Mouse (Mus musculus) naive thymus-derived CD4-positive, alpha-beta T cell, adult 2 months (primary cell): ENCODE results near the gene Ddx24.
A peak's percentile ranks its signal among the peaks of the same experiment; 100 is the strongest.
"Not testable (repeated sequence)": the region's sequence is repeated elsewhere in the genome, so short reads cannot be mapped to it uniquely, and the experiment has no call there.

Source experiments
- DNase-seq: peaks from one replicate; pipeline ENCODE4 v3.0.0-alpha.2; 2011; ENCODE audit warnings: low read depth

The Ddx24 gene

DNA sequence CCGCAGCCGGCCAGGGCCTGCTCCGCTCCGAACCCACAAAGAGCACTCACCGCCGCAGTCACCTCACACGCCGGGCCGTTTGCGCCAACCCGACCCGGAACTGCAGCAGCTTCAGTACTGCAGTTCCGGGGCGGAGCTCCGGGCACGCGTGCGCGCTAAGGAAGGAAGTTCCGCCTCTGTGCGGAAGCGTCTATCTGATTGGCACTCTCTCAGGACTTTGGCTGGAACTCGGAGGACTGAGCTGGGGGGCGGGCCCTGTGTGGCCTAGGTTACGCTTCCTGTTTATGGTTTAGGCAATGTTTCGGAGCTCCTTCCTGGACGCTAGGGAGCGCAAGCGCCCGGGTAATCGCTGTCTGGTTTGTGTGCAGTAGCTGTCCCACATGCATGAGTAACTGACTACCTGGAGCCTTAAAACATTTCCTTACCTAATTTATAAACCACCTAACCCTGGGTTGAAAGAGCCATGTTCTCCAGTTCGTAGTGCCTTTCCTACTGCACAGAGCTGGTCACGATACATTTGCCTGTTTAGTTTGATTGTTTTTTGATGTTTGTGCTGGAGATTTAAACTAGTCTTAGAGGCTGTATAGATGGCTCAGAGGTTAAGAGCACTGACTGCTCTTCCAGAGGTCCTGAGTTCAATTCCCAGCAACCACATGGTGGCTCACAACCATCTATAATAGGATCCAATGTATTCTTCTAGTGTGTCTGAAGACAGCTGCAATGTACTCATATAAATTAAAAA is at the start of gene Ddx24:
Ddx24 (minus strand) TSS at position 102 of the 742 bp plus-strand sequence.
- DNase-seq = peak; percentile 99

DNA sequence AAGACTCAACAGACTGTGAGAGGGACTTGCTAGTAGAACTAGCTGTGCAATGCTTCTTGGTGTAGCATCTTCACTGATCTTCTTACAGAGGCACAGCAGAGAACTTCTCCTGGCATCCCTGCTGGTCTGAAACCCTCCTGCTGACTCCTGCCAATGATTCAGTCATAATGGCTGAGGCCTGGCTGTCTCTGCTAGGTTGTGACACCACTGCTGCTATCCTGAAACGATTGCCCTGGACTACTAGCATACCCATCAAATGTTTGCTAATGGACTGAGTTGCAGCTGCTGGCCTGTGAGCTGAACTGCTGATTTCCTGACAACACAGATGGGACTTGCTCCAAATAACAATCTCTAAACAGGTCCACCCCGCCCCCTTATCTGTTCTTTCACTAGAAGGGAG is 48.9 kb upstream of the Ddx24 start:
- DNase-seq = no peak

DNA sequence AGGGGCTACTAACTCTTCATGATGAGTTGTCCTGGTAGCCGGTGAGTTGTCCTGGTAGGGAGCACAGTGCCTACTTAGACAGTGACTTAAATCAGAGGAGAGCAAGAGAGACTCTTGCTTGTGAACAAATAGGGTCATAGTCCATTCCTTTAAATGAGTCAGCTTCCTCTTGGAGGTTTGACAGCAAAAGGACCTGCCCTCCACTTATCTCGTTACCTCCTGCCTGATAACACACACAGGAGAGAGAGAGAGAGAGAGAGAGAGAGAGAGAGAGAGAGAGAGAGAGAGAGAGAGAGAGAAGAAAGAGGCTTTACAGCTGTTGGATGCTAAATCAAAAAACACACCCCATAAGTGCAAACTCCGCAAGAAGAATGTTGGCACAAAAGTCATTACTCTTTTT is 31.5 kb upstream of the Ddx24 start, which contains the start of gene Ifi27l2b:
Ifi27l2b (minus strand) TSS at position 84 of the 400 bp plus-strand sequence.
- no peak for DNase-seq

GRCm38 (mm10) chr12:103456727-103457126 is 31.1 kb upstream of the Ddx24 start:
- not testable (repeated sequence) for DNase-seq

DNA sequence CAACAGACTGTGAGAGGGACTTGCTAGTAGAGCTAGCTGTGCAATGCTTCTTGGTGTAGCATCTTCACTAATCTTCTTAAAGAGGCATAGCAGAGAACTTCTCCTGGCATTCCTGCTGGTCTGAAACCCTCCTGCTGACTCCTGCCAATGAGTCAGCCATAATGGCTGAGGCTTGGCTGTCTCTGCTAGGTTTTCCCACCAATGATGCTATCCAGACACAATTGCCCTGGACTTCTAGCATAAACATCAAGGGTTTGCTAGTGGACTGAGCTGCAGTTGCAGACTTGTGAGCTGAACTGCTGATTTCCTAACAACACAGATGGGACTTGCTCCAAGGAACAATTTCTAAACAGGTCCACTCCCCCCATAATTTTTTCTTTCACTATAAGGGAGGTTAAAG is 27.7 kb upstream of the Ddx24 start:
- no peak for DNase-seq

- DNase-seq = no peak
Measured at GRCm38 (mm10) chr12:103445060-103445459, 19.4 kb upstream of the Ddx24 start.

DNA sequence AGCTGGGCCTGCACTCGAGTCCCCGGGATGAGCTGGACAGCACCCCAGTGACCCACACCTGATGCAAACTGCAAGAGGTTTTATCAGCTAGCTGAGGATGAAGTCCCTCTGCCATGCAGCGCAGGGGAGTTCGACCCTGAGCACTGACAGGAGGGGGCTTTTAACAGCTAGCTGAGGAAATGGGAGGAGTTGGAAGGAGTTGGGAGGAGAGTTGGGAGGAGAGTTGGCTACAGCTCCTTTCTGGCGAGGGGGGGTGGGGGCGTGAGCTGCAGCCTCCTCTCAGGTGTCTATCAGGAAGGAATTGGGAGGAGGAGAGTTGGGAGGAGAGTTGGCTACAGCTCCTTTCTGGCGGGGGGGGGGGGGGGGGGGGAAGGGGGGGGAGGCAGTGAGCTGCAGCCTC is 18.6 kb upstream of the Ddx24 start:
- DNase-seq = not testable (repeated sequence)

GRCm38 (mm10) chr12:103443524-103443923 is 17.9 kb upstream of the Ddx24 start, which contains the start of gene Ifi27l2a:
Gene Ifi27l2a, minus strand, starts transcription at chr12:103443680.
- DNase-seq = peak; percentile 80

DNA sequence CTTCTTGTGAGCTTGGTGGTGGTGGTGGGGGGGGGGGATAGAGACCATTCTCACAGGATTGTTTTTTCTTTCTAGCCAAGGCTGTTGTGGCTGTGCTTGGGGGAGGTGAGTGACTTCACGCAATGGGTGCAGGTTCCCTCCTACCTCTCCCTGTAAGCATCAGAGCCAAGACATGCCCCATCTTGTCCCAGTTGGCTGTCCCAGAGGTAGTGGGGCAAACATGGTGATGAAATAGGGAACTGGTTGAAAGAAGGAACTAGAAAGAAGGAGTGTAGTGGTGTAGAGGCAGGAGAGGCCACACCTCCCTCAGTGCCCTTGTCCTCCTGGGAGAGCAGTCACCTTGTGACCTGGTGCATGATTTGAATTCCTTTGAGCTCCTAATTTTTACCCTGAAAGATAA is 12.0 kb upstream of the Ddx24 start:
- no peak for DNase-seq

DNA sequence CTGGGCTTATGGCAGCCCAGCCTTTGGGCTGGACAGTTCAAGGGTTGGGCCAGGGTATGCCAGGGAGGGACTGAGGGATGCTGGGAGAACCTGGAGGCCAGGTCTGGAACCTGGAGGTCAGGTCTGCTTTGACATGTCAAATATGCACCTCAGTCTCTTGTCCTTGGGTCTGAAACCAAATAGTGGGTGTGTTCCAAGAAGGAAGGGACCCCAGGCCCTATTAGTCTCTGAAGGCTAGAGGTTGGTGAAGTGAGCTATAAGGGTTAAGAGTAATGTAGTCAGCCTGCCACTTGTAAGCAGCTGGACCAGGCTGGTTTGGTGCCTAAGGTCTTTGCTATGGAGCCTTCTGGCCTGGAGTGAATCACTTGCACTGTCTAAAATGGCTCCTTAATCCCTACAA is 9.2 kb upstream of the Ddx24 start:
- peak; percentile 34 for DNase-seq

GRCm38 (mm10) chr12:103433986-103434731 is 8.5 kb upstream of the Ddx24 start, which contains the start of gene Ifi27:
Gene Ifi27, plus strand, starts transcription at chr12:103434211.
- peak; percentile 90 for DNase-seq

DNA sequence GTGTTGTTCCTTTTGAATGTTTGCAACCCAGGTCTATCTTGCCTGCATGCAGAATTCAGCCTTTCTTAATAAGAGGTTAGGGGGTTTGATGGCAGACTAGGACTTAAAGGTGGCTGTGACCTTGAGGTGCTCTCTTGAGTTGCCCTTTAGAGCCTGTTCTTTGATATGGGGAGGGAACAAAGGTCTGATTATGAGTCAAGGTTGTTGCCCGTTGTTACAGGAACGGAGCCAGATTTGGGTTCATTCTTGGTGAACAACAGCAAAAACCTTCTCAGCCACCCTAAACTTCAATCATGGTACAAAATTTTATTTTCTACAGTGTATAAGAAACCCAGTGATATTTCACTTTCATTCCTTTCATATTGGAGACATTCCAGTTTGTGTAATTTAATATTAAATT is 7.8 kb upstream of the Ddx24 start:
- DNase-seq = peak; percentile 38

DNA sequence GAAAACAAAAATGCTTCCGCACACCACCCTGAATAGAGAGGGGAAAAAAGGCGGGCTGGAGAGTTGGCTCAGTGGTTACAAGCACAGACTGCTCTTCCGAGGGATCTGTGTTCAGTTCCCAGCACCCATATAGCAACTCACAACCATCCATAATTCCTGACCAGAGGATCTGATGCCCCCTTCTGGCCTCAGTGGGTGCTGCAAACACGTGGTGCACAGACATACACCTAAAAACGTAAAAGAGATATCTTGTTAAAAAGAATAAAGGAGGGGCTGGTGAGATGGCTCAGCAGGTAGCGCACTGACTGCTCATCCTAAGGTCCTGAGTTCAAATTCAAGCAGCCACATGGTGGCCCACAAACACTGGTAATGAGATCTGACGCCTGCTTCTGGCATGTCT is 1.1 kb upstream of the Ddx24 start:
- DNase-seq = peak; percentile 26

GRCm38 (mm10) chr12:103425016-103425728 is 458 bp downstream of the Ddx24 start:
- no peak for DNase-seq

DNA sequence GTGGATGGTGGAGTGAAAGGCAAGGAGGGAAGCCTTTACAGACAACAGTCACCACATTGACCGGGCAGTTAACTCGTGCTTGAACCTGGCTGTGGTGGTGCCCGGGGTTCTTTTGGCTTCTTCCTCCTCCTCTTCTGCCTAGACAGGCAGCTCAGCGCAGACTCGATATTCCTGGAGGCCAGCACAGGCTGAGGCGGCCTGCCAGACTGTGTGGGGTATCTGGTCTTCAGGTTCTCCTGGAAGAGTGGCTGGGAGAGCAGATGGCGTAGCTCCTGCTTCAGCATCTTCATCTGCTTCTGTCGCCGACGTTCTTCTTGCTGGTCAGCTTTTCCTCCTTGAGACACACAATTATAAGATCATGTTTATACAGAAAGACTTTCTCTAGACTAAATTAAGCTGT is 17.5 kb downstream of the Ddx24 start:
- DNase-seq = no peak

- DNase-seq = no peak
Measured at GRCm38 (mm10) chr12:103407720-103408119, 17.9 kb downstream of the Ddx24 start, which contains the start of gene 9330161L09Rik. Gene 9330161L09Rik, minus strand, starts transcription at chr12:103407820.

GRCm38 (mm10) chr12:103404131-103404530 is 21.5 kb downstream of the Ddx24 start:
- no peak for DNase-seq

DNA sequence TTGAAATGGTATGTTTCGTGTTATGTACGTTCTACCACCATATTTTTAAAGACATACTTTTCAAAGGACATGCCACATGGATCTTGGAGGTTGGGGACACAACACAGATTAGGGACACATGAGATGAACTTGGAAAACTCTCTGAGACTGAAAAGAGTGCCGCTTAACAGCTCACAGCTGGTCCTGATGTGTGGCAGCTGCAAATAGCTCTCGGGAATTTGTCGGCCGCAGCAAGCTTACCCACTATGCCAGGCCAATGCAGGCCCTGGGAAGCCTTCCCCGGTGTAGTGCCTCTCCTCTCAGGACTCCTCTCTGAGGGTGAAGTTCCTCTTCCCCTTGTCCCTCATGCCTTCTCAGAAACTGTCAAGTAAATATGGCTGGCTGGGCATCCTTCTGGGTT is 28.9 kb downstream of the Ddx24 start:
- DNase-seq = no peak

GRCm38 (mm10) chr12:103395486-103396275 is 29.9 kb downstream of the Ddx24 start:
- no peak for DNase-seq

GRCm38 (mm10) chr12:103393528-103393927 is 32.1 kb downstream of the Ddx24 start:
- DNase-seq = no peak

DNA sequence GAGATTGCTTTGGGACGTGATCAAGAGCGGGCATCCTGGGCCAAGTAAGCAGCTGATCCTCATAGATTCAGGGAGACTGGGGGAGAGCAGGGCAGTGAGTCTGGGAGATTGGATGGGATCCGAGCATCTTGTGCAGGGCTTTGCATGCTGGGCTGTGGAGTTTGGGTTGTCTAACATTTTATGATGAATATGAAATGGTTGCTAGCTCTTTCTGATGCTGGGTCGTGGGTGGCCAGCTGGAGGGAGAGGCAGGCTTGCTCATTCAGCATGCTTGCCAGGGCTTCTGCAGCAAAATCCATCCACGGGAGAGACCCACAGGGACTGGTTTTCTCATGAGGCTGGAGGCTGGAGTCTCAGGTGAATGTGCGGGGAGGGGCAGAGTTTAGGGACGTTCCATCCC is 34.5 kb downstream of the Ddx24 start:
- DNase-seq = no peak

- DNase-seq = no peak
Measured at GRCm38 (mm10) chr12:103389982-103390381, 35.6 kb downstream of the Ddx24 start.
